Mouse (Mus musculus) MEL (cell line): Measurements from ENCODE around the gene Gm20823. TPM values are rescaled to one million over a fixed set of nuclear protein-coding genes. Genes with fewer than 3 reads are reported as not detected.
"Not testable (repeated sequence)": the region's sequence is repeated elsewhere in the genome, so short reads cannot be mapped to it uniquely, and the experiment has no call there.

Source experiments
- DNase-seq: peaks from one replicate; pipeline ENCODE4 v3.0.0; 2011; ENCODE audit warnings: low read depth, low spot score
- H3K27ac ChIP-seq: 2 replicates; pipeline ENCODE4 v1.5.1; 2012; ENCODE audit warnings: low read depth, mild to moderate bottlenecking, control low read depth, low read length, moderate library complexity; ENCODE audit not compliant: control insufficient read depth
- H3K27me3 ChIP-seq, 2 experiments: fragments of 150-350 bp in 1 of 2; sonication (generic) in 1 of 2; 2 replicates each; pipeline ENCODE4 v1.6.1; 2012; ENCODE audit warnings: low read length in 2 of 2, mild to moderate bottlenecking in 2 of 2, improper control_type of control experiment in 1 of 2, moderate library complexity in 1 of 2; ENCODE audit not compliant: insufficient read depth in 2 of 2, control insufficient read depth in 1 of 2
- H3K36me3 ChIP-seq, 2 experiments: 2 replicates each; pipeline ENCODE4 v1.6.1; 2012 to 2014; ENCODE audit warnings: low read length in 2 of 2, improper control_type of control experiment in 1 of 2, inconsistent platforms in 1 of 2, mild to moderate bottlenecking in 1 of 2; ENCODE audit not compliant: insufficient read depth in 2 of 2, control insufficient read depth in 1 of 2
- H3K4me1 ChIP-seq, 2 experiments: fragments of 150-350 bp in 1 of 2; sonication (generic) in 1 of 2; 2 replicates each; pipeline ENCODE4 v1.6.1; 2012; ENCODE audit warnings: low read length in 2 of 2, improper control_type of control experiment in 1 of 2, mild to moderate bottlenecking in 1 of 2; ENCODE audit not compliant: insufficient read depth in 2 of 2, control insufficient read depth in 1 of 2
- H3K4me3 ChIP-seq, 2 experiments: fragments of 150-350 bp in 1 of 2; sonication (generic) in 1 of 2; 2 replicates each; pipeline ENCODE4 v1.5.1; 2012; ENCODE audit warnings: low read depth in 2 of 2, low read length in 2 of 2, mild to moderate bottlenecking in 2 of 2, moderate library complexity in 2 of 2, control low read depth in 1 of 2, improper control_type of control experiment in 1 of 2; ENCODE audit not compliant: control insufficient read depth in 1 of 2, insufficient read depth in 1 of 2
- H3K79me2 ChIP-seq: 2 replicates; pipeline ENCODE4 v1.6.1; 2012; ENCODE audit warnings: mild to moderate bottlenecking, low read length, moderate library complexity; ENCODE audit not compliant: control insufficient read depth, poor library complexity, insufficient read depth
- H3K9ac ChIP-seq: 2 replicates; pipeline ENCODE4 v1.6.1; 2012; ENCODE audit warnings: low read depth, mild to moderate bottlenecking, control low read depth, low read length, moderate library complexity; ENCODE audit not compliant: control insufficient read depth, poor library complexity, severe bottlenecking
- H3K9me3 ChIP-seq: fragments of 150-350 bp; sonication (generic); replicated peaks from 2 replicates; pipeline ENCODE4 v1.6.1; 2012; ENCODE audit warnings: mild to moderate bottlenecking, low read length, improper control_type of control experiment, moderate library complexity; ENCODE audit not compliant: insufficient read depth
- polyA plus RNA-seq, 2 experiments: library from polyadenylated mRNA; stranded (reverse) in 1 of 2; unstranded in 1 of 2; fragments of >175 nt in 1 of 2; fragments of >200 nt in 1 of 2; gene quantifications; 2 replicates each; pipeline versions ENCODE4 v1.2.1 to v1.2.4; 2012; ENCODE audit warnings: low replicate concordance in 2 of 2, low read depth in 1 of 2; ENCODE audit not compliant: insufficient read length in 2 of 2, insufficient read depth in 1 of 2, missing spikeins in 1 of 2
- total RNA-seq: library from RNA; depleted of rRNA; stranded (reverse); fragments of 300-350 nt; gene quantifications from 2 replicates; pipeline ENCODE4 v1.2.3, GENCODE M21; 2012; rRNA removed

Gene Gm20823
- total RNA-seq (not detected in 2 replicates), polyA plus RNA-seq (not detected)

DNA sequence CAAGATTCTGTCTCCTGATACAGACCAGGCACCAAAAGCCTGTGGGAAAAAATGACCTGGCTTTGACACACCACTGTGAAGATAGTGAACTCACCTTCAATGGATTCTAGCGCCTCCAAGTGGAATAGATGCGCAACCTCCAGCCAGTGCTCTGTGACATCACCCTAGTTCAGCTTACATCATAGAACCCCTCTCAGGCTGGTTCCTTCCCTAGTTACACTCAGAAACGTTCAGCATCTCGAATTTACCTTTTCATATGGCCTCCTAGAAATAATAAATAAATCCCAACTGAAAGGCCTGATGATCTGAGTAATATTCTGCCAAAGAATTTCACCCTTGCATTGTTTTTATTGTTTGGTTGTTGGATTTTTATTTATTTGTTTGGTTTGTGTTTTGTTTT, at the start of gene Gm20823:
Gm20823 (minus strand) TSS at position 101 of the 400 bp plus-strand sequence.
- H3K27ac ChIP-seq, H3K9me3 ChIP-seq, H3K79me2 ChIP-seq, H3K4me1 ChIP-seq, H3K27me3 ChIP-seq, H3K4me3 ChIP-seq, DNase-seq, H3K36me3 ChIP-seq, H3K9ac ChIP-seq: not testable (repeated sequence)
